Mouse (Mus musculus) left cerebral cortex, postnatal 4 days (tissue): Measurements from ENCODE around the gene Ubqln4. TPM values are rescaled to one million over a fixed set of nuclear protein-coding genes. Genes with fewer than 3 reads are reported as not detected.
A peak's percentile ranks its signal among the peaks of the same experiment; 100 is the strongest.

Experiments
- DNase-seq: peaks from one replicate; pipeline ENCODE4 v3.0.0-alpha.2; 2022
- intact Hi-C: fragments of 180-260 bp; cut with DNase I; formaldehyde crosslinking; loops from one replicate; pipeline ENCODE4 v1.15.1; 2025
- total RNA-seq, 2 experiments: library from RNA; stranded (reverse); gene quantifications; 2 replicates each; pipeline ENCODE4 v1.2.3; 2021

The Ubqln4 gene
- total RNA-seq, 2 experiments from 2014 or later = 97.5 to 105 TPM

DNA sequence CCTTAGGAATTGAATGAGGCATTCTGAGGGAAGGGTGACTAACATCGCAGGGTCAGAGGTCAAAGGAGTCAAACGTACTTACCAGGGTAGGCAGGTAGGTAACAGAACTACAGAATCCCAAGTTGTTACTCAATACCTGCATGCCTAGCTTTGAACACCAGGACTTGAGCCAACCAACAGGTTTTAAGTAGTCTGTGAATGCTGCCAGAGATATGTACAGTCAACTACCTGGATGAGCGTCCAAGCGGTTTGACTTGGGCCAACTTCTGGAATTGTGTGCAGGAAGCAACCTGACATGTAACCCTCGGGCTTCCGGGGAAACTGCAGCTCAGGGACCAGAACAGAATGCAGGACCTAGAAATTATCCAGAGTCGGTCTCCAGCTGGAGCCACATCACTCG, 30.5 kb upstream of the Ubqln4 start:
- intact Hi-C loops = loop anchor here (2.0 to 10.0 kb wide), 2 partner anchors 40 to 108 kb away; partner anchors contain the start of gene Pmf1
- no peak for DNase-seq

DNA sequence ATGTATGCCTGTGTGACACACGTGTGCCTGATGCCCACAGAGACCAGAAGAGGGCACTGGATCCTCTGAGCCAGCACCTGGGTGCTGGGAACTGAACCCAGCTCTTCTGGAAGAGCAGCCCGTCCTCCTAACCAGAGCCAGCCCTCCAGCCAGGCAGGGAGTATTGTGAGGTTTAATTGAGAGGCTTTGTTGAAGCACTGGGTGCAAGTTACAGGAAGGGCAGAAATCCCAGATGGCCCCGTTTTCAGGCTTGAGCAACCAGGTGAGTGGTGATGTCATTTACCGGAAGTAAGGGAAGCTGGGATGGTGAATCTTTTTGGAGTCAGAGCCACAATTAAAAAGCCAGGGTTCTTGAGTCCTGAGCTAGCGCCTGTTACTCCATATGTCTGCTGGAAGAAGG, 28.5 kb upstream of the Ubqln4 start:
- intact Hi-C loops = loop anchor here (10.0 kb wide), 1 partner anchor 110 kb away; the partner anchor contains the start of gene Pmf1
- DNase-seq = no peak

DNA sequence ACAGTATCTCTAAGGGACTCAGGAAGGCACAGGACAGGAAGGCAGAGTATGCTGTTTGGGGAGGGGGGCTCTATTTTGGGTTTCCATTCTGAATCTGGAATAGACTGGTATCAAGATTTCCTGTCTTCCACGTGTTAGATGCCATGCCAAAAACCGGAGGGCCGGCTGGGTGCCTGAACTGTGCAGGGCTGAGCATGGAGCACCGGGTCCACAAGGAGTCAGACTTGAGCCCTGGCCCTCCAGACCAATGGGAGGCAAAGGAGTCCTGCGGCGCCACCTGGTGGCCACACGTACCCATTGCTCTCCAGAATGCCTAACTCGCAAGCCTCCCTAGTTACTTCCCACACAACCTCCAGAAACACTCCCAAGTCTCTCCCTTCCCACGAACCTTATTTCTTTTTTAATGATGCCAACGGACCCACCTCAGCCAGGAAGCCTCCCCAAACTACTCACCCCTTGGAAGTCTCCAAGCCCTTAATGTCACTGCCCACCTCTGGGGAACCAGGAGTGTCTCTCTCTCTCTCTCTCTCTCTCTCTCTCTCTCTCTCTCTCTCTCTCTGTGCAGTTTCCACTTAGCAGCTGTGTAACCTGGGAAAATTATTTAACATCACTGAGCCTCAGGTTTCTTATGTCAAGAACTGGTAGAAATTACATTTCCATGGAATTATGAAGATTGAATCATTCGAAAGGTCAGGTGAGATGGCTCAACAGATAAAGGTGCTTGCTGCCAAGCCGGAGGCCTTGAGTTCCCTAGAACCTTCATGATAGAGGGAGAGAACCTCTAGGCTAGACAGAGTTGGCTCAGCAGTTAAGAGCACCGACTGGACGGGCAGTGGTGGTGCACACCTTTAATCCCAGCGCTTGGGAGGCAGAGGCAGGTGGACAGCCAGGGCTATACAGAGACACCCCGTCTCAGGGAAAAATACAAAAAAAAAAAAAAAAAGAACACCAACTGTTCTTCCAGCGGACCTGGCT, 27.1 kb upstream of the Ubqln4 start:
- peak; percentile 90 for DNase-seq
- intact Hi-C loops = loop anchor here (10.0 kb wide), 1 partner anchor 112 kb away; the partner anchor contains the start of gene Pmf1

DNA sequence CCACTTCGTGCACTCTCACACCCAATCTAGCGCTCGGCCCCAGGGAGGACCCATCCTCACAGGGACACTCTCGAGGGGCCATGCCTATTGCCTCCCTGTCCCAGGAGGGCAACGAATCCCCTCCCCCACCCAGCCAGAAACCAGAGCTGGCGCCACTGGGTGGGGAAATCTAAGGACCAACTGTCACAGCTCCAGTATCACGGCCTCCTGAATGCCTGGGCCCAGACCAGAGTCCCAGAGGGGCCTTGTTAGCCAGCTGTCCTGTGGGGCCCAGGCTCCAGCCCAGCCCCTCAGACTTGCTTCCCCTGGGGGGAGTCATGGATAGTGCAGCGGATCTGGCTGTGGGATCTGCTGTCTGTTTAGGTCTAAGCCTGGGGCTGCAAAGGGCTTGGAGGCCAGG, 26.0 kb upstream of the Ubqln4 start:
- intact Hi-C loops = loop anchor here (10.0 kb wide), 1 partner anchor 113 kb away; the partner anchor contains the start of gene Pmf1
- DNase-seq = peak; percentile 46

DNA sequence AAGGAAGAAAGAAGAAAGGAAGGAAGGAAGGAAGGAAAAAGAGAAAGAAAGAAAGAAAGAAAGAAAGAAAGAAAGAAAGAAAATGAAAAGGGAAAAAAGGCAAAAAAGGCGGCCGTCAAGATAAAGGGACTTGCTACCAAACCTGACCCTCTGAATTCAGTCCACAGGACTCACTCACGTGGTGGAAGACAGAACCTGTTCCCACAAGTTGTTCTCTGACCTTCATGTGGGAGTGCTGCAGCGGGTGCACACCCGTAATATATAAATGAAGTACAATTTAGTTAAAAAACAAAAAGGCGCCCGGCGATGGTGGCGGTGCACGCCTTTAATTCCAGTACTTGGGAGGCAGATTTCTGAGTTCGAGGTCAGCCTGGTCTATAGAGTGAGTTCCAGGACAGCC, 24.9 kb upstream of the Ubqln4 start:
- no peak for DNase-seq
- intact Hi-C loops = loop anchor here (10.0 kb wide), 1 partner anchor 114 kb away; the partner anchor contains the start of gene Pmf1

DNA sequence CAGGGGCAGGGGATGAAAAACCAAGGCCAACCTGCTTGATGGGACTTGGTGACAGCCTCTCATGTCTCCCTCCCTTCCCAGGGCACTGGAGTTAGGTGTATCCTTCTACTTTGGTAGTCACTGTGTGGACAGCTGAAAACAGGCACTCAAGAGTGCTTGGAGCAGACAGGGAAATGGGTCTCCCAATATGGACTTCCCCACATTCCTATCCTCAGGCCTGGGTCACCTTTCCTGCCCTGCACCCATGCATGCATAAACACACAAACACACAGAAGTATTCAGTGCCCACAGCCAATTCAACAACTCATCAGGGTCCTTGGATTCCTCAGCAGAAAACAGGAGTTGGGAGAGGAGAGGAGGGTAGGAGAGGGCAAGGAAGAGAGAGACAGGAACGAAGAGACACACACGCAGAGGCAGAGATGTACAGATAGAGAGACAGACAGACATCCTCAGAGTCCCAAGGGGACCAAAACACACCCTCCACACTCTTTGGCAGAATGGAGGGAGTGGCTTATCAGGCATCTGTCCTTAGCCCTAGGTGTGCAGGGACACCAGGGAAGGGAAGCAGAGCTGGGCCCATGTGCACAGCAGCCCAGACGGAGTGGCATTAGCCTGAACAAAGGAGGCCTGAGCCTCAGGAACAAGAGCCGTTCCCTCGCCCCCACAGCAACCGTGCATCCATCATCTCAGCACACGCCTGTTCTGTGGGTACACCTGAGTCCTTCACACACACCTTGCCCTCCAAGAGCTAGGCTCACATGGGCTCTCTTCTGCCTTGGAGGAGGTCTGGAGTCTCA, 24.2 kb upstream of the Ubqln4 start:
- DNase-seq = no peak
- intact Hi-C loops = loop anchor here (10.0 kb wide), 1 partner anchor 115 kb away; the partner anchor contains the start of gene Pmf1

DNA sequence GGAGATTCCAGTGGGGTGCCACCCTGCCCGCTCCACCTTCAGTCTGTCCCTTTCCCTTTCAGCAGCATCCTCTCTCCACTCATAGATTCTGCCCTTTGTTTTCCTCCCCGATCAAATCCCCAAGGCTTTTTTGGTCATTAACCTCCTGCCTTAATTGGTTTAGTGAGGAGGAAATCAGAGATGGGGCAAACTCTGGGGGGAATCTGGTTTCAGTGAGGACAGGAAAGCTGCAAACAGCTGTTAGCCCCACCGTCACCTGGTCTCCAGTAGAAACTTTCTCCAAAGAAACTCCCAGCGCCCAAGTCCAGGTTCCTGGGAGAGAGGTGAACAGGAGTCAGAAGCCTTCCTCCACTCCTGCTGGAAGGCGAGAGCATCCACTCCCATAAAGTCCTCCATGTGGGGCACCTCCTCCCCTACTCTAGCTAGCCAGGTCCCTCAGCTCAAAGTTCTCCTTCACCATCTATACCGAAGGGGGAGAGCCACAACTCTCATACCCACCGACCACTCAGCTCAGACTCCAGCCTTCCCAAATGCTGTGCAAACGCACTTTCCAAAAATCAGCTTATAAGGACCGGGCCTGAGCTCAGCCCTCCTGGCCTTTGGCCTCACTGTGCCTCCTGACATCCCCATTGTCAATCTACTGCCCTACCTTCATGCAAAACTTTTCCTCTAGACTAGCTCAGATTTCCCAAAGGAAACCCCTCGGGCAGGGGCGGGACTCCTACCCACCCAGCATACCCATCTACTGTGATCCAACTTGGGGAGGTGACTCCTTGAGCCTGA, 23.3 kb upstream of the Ubqln4 start:
- DNase-seq = no peak
- intact Hi-C loops = no loop called here

DNA sequence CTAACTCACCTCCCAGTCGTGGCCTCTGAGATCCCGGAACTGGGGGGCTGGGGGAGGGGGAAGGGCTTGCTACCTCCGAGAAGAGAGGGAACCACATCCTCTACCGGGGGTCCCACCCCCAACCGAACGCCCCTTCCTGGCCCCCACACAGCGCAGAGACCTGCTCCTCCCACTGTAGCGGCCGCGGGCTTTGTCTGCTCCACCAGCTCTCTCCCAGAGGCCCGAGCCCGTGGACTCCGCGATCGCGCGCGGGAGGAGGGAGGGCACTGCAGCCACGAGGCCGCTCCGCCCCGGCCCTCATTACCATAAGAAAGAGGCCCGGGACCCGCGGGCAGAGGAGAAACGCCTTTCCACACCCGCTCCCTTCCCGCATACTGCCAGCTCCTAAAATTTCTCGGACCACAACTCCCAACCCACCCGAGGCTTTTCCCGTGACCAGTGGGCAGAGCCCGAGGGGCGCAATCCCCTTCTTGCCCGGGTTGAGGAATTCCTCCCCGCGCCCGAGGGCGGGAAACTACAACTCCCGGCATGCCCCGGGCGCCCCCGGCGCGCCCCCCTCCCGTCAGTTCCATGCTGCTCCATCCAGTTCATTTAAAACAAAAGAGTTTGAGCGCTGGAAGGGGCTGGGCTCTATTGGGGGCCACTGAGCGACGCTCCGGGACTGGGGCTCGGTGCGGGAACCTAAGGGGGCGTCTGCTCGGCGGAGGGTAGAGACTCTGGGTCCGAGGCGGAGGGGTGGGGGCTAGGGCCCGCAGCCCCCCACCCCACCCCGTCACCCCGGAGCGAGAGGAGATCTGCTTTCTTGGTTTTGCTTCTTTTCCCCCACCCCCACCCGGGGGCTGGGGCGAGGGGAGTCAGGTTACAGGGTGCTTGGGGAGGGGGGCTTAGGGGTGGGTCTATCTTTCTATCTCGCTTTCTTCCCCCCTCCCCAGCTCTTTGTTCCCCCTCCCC, 21.9 kb upstream of the Ubqln4 start:
- intact Hi-C loops = no loop called here

DNA sequence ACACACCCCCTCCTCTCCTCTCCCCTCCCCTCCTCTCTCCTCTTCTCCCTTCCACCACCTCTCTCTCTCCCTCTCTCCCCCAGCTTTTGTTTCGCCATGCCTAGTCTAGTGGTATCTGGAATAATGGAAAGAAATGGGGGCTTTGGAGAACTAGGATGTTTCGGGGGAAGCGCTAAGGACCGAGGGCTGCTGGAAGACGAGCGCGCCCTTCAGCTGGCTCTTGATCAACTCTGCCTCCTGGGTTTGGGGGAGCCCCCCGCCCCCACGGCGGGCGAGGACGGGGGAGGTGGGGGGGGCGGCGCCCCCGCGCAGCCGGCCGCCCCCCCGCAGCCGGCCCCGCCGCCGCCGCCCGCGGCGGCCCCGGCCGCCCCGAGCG, 21.3 kb upstream of the Ubqln4 start, which contains the start of gene Mex3a:
TSS of gene Mex3a (plus strand) at position 97 of the 376 bp plus-strand sequence.
- intact Hi-C loops = no loop called here
- DNase-seq = peak; percentile 33

More for the DNA sequence above, 21.9 kb upstream of the Ubqln4 start:
- peak; percentile 95 for DNase-seq

DNA sequence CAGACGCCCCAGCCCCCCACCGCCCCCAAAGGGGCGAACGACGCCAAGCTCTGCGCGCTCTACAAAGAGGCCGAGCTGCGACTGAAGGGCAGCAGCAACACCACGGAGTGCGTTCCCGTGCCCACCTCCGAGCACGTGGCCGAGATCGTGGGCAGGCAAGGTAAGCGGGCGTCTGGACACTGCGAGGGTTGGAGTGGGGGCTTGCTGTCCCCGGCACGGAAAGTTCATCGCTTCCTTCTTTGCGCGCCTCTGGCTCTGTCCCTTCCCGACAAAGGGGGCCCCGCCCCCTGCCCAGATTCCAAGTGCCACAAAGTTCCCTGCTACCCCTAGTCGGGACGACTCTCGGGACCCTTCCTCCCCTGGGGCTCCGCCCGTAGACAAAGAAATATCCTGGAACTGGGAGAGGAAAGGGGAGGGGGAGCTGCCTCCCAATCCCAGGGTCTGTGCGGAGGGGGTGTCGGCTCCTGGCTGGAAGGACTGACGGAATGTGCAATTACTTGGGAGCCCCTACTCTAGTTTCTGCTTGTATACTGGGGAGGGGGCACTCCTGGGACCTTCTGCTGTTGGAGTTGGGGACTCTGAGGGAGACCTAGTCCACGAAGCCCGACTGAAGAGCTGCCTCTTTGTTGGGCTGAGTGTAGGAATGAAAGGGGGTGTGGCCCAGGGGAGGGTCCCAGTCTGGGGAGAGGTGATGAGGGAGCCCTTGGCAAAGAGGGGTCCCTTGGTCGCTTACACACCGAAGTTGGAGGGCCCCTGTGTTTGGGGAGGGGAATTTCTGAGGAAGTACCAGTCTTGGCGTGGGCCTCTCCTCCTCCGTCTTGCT, 20.7 kb upstream of the Ubqln4 start:
- intact Hi-C loops = no loop called here
- peak; percentile 59 for DNase-seq

DNA sequence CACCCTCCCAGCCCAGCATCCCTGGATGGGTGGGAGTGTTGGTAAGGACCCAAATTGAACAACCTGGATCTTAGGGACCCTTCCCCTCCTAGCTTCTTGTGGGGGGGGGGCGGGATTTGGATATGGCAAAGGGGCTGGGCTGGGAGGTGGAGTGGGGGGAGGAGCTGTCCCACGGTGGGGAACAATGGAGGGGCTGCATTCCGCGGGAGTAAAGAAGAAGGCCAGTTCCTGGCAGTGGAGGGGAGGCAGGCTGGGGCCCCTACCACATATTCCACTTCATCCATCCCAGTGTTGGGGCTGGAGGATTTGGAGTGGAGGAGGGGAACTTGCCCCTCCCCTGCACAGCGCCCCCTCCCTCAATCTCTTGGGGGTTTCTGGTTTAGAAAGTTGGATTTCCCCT, 19.9 kb upstream of the Ubqln4 start:
- DNase-seq = no peak
- intact Hi-C loops = no loop called here

DNA sequence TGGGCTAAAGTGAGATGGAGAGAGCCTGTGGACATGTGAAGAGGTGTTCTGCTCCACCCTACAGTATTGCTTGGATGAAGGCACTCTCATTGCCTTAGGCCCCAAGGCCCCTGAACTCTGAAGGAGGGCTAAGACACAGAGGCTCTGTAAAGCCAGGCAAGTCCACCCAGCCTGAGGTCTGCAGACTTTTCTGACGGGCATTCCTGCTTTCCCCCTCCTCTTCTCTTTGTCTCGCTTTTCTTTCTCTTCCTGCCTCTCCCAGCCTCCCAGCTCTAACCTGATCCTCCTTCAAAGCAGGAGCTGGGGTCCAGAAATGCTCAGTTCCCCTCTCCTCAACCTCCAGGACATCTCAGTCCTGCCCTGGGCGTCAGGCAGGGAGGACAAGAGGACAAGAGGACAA, 18.6 kb upstream of the Ubqln4 start:
- intact Hi-C loops = no loop called here
- DNase-seq = no peak

DNA sequence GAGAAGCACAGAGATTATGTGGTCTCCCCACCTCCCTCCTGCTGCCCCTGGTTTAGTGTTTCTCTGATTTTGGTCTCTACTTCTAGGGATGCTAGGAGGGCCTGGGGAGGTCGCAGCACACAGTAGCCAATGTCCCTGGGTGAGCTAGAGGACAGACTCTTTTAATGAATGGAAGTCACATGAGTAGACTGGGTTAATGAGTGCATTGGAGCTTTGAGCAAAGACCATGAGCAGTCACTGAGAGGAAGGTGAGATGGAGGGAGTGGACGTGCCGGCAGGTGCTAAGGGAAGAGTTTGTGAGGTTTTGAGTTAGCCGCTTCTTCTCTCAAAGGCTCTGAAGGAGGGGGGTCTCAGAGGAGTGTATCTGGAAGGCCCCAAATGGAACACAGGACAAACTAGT, 18.0 kb upstream of the Ubqln4 start:
- intact Hi-C loops = no loop called here

DNA sequence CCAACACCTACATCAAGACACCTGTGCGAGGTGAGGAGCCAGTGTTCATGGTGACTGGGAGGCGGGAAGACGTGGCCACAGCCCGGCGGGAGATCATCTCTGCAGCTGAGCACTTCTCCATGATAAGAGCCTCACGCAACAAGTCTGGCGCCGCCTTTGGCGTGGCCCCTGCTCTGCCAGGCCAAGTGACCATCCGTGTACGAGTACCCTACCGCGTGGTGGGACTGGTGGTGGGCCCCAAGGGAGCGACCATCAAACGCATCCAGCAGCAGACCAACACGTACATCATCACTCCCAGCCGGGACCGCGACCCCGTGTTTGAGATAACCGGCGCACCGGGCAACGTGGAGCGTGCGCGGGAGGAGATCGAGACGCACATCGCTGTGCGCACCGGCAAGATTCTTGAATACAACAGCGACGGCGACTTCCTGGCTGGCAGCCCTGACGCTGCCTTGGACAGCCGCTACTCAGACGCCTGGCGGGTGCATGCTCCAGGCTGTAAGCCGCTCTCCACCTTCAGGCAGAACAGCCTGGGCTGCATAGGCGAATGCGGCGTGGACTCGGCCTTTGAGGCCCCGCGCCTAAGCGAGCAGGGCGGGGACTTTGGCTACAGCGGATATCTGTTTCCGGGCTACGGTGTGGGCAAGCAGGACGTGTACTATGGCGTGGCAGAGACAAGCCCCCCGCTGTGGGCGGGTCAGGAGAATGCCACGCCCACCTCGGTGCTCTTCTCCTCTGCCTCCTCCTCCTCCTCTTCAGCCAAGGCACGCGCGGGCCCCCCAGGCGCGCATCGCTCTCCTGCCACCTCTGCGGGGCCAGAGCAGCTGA, 17.2 kb upstream of the Ubqln4 start:
- peak; percentile 68 for DNase-seq
- intact Hi-C loops = no loop called here

More for the DNA sequence above, 18.0 kb upstream of the Ubqln4 start:
- DNase-seq = no peak

DNA sequence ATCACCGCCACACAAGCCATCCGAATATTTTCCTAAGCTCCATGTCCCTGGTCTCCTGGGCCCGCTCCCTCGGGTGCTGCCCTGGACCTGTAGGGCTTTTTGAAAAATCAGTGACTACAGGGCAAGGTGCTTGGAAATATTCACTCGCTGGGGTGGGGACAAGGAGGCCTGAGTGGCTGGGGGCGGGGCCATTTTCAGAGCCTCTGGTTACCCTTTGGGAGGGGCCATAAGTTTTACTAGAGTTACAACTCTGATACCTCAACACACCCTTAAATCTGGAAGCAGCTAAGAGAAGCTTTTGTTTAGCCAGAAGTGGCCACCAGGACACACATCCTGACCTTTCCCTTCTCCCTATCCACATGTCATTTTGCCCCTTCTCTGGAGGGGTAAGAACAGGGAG, 16.4 kb upstream of the Ubqln4 start:
- DNase-seq = no peak
- intact Hi-C loops = no loop called here

DNA sequence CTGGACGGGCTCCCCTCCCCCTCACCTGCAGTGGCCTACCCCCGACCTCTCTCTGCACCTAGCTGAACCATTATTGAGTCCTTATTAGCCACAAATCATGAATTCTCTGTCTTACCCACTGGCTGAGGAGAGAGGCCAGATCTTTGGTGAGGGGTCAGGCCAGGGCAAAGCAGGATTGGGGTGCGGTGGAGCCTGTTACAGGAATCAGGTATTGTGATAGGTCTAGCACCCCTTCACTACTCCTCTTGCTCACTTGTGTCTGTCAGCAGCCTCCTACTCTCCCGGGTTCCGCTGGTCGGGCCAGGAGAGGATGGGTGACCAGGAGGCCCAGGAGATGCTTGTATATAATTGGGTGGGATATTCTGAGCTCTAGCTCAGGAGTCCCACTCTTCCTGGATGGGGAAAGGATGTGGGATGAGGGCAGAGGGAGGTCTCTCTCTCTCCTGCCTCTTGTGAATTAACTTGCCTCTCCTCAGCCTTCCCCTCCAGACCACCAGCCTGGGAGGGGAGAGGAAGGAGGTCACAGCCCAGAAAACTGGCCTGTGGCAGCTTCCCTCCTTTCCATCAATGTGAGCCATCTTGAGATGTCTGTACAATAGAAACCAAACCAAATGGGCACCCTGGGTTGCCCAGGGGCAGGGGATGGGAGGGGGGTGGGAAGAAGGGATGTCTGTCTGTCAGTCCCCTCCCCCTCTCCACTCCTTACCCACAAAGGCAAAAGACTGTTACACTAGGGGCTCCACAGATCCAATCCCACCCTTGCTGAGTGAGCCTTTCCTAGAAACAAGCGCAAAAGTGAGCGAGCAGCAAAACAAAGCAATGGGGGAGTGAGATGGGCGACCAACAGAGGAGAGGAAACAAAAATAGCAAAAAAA, 15.1 kb upstream of the Ubqln4 start:
- intact Hi-C loops = no loop called here
- DNase-seq = no peak
